Mouse (Mus musculus): ENCODE results near the gene Pknox2.

Gene Pknox2

DNA sequence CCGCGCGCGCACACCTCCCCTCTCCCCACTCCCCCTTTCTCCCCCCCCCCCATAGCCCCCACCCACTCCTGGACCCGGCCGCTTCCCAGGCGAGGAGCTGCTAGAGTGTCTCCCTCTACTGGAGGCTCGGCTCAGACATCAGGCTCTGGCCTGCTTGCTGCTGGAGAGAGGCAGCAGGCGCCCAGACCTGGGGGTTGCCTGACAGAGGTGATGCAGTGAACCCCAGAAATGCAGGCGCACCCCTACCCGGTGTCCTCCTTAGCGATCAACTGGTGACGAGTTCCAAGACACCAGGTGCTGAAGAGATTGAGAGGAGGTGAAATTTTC is at the start of gene Pknox2:
Gene Pknox2 (minus strand): TSS at position 49 of the 327 bp plus-strand sequence.
- peak; percentile 71 to 77 for DNase-seq (ENCODE audit: low spot score in 2 of 2)

DNA sequence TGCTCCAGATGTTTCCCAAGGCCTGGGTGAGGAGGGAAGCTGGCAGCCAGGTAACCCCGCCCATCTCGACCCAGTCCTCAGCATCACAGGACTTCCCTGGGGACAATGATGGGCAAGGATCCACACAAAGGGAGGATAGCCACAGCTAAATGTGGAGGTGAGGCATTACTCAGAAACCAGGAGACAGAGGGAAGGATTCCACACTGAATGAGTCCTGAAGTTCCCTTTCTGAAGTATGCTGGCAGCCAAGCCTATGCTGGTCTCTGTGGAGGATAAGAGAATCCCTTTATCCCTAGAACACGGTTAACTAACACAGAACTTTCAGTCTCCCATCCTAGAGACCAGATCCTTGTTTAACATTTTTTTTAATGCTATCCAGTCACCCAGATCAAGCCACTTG is 40.8 kb upstream of the Pknox2 start:
- no peak for DNase-seq (ENCODE audit: low spot score in 2 of 2)

- DNase-seq (ENCODE audit: low spot score in 2 of 2), result no peak
Measured at GRCm38 (mm10) chr9:37187407-37187806, 40.2 kb upstream of the Pknox2 start.

DNA sequence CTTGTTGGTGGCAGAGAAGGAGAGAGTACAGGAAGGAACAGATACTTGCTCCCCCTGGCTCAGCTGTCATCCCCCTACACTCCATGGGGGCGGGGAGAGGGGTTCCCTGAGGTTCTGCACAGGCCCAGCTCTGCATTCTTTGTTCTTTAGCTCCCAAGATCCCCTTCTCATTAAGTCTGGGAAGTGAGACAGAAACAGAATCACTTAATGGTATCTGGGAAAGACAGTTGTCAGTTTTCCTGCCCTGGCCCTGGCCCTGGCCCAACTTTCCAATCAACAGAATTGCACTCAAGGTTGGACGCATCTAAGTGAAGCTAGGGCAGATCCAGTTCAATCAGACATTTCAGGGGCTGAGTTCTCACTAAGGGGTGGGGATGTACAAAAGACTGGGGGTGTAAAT is 36.0 kb upstream of the Pknox2 start:
- DNase-seq (ENCODE audit: low spot score in 2 of 2), result no peak

DNA sequence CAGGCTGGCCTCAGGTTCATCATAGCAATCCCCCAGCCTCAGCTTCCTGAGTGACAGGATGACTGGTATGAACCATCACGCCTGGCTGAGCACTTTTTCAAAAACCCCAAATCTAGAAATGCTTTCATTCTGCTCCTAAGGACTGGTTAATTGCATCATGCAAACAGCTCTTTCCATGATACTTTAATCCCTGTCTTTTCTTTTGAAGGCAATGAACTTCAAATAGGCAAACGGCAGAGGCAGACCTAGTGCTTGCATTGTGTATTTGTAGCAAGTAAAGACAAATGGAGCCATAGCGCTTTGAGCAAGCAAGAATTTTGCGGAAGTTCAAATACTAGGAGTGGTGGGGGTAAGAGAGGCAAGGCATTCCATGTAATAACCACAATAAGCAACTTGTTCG is 34.4 kb upstream of the Pknox2 start:
- DNase-seq (ENCODE audit: low spot score in 2 of 2), result no peak

- no peak for DNase-seq (ENCODE audit: low spot score in 2 of 2)
Measured at GRCm38 (mm10) chr9:37179596-37179995, 32.4 kb upstream of the Pknox2 start.

DNA sequence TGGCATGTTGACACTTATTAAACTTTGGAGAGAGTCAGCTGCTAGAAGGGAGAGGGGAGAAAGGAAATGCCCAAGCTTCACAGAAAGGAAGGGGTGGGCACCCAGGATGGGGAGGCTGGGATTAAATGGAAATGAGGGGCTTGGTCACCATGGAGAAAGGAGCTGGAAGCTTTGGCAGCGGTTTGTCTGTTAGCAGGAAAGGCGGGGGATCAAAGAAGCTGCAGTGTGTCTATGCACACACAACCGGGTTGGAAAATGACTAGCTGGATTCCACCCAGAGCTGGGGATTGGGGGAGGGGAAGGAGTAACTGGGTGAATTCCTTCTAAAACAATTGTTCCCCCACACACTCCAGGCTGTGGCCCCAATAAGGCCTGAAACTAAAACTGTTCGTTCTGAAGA is 31.7 kb upstream of the Pknox2 start:
- DNase-seq (ENCODE audit: low spot score in 2 of 2), result no peak

DNA sequence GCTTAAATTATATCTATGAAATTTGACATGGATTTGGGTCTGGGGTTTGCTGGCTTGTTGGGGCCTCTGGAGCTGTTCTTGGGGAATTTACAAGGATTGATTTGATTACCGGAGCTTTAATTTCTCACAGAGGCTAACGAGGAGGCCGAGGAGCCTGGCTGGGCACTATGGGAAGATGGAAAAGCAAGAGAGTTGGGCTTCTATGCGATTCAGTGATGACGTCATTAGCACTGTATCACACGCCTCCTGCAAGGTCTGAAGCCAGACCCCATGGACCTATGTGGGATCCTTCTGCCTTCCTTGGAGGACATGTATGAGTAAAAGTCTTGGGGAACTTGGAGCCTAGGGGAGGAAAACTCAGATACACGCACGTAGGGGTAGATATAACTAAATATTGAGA is 30.3 kb upstream of the Pknox2 start:
- no peak for DNase-seq (ENCODE audit: low spot score in 2 of 2)

GRCm38 (mm10) chr9:37177107-37177506 is 29.9 kb upstream of the Pknox2 start:
- DNase-seq (ENCODE audit: low spot score in 2 of 2), result peak; percentile 64 to 77

- no peak for DNase-seq (ENCODE audit: low spot score in 2 of 2)
Measured at GRCm38 (mm10) chr9:37176002-37176401, 28.8 kb upstream of the Pknox2 start.

- DNase-seq (ENCODE audit: low spot score in 2 of 2), result no peak
Measured at GRCm38 (mm10) chr9:37173376-37173775, 26.2 kb upstream of the Pknox2 start.

DNA sequence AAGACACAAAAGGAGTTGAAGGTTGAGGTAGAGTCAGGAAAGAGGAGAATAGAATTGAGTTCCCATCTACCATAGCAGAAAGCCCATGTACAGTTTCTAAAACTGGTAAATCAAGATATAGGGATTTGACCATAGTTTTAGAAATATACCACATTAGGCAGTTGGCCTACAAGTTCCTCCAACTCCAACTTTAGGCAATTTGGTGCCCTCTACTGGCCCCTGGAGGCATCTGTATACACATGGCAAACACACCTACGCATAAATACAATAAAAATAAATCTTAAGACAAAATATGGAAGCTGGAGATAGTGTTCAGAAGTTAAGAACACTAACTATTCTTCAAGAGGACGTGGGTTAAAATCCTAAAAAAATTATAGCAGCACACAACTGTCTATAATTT is 19.7 kb upstream of the Pknox2 start:
- DNase-seq (ENCODE audit: low spot score in 2 of 2), result no peak

DNA sequence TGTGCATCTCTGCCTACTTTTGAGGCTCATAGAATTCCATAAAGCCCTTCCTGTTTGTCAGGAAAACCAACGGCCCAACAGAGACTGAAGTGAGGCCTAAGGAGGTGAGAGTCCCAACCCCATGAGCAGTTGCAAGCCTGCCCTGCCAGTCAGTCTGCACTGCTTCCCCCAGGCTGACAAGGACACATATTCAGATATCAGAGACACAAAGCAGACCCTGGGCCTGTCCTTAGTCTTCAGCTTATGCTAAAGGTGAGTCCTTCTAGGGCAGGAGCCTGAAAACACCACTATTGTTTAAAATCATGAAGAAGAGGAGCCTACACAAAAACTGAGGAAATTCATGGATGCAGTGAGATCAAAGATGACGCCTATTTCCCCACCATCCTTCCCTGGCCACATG is 13.5 kb upstream of the Pknox2 start:
- DNase-seq (ENCODE audit: low spot score in 2 of 2), result no peak

GRCm38 (mm10) chr9:37147886-37148285 is 679 bp upstream of the Pknox2 start:
- DNase-seq (ENCODE audit: low spot score in 2 of 2), result no peak

- peak in 1 of 2 experiments; percentile 13 for DNase-seq (ENCODE audit: low spot score in 2 of 2)
Measured at GRCm38 (mm10) chr9:37146603-37147358, 426 bp downstream of the Pknox2 start.

DNA sequence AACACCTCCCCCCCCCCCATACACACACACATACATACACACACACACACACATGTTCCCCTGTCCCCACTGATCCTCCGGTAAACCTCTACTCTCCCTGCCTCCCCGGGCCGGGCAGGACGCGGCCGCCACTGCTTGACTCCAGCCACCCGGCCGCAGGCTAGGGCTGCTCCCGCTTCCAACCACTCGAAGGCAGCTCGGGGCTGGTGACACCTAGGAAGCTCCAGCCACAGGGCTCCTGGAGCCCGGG is 929 bp downstream of the Pknox2 start:
- no peak for DNase-seq (ENCODE audit: low spot score in 2 of 2)

- DNase-seq (ENCODE audit: low spot score in 2 of 2), result no peak
Measured at GRCm38 (mm10) chr9:37145616-37146352, 1.4 kb downstream of the Pknox2 start.

- DNase-seq (ENCODE audit: low spot score in 2 of 2), result no peak
Measured at GRCm38 (mm10) chr9:37145151-37145615, 2.0 kb downstream of the Pknox2 start.

GRCm38 (mm10) chr9:37144696-37145095 is 2.5 kb downstream of the Pknox2 start:
- DNase-seq (ENCODE audit: low spot score in 2 of 2), result no peak

DNA sequence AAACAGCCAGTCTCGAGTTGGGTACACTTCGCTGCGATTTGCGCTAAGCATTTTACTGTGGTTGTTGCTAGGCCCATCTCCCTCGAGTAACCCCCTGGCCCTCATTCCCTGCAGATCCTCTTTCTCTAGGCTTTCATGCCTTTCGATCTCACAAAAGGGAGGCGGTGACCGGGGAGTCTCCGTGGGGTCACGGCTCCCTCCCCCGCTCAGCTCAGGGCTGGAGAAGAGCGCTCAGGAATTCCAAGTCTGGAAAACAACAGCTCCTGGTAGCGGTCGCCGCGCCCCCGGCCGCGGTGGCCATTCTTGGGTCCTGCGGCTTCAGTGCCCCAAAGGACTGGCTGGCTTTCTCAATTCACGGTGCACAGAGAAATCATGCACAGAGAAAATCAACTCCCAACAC is 3.0 kb downstream of the Pknox2 start:
- DNase-seq (ENCODE audit: low spot score in 2 of 2), result no peak

DNA sequence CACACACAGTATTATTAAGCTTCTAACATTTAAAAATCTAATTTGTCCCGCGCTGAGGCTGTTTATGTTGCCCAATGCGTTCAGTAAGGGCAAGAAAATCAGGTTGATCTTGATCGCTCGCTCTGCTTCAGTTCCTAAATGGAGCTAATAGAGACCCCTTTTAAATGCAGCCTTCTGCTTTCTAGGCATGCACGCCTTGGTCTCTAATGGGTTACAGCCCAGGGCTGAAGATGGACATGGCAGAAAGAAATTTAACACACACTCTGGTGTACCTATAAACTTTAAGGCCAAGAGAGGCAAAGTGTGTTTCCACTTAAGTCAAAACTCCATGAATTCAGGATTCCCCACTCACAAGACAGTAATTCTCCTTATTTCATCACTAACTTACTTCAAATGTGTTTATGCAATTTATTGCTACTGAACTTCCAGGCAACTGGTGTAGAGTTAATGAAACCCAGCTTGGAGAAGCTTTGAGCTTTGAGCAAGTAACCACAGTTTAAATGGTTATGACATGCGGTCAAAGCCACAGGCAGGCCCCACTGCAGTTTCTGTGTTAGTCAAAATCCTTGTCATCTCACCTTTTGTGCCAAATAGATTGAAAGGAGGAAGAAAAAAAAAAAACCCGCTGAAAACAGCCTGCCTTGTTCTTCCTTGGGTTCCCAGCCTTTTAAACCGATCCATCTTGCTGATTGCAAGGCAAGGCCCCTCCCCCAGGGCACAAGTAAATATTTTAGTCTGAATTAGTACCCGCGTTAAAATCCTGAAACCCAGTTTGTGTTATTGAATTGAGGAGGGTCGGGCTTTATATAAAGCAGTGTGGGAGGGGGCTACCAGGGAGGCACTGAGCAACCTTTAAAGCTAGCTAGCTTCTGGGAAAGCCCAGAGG is 3.9 kb downstream of the Pknox2 start:
- no peak for DNase-seq (ENCODE audit: low spot score in 2 of 2)

DNA sequence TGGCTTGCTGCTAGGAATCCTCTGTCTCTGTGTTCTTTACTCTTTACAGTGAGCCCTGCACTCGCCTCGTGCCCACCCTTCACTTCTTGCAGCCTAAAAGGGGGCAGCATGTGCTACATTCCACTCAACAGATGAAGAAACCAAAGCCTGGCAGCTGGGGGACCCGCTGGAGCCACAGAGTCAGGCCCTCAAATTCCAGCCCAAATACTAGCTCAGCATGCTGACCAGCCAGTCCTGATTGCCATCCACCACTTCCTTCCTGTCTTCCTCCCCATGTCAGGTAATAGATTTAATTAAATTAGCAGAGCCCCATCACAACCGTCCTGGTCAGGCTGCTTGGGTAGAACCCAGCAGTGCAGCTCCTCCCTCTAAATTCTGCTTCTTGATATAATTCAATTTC is 5.1 kb downstream of the Pknox2 start:
- no peak for DNase-seq (ENCODE audit: low spot score in 2 of 2)

Data from thymus, postnatal 10 days (tissue).